Mouse (Mus musculus) lung, adult 2 months (tissue): ENCODE measurements around the gene Kcna7. TPM values are rescaled to one million over a fixed set of nuclear protein-coding genes. Genes with fewer than 3 reads are reported as not detected.
"Not testable (repeated sequence)": the region's sequence is repeated elsewhere in the genome, so short reads cannot be mapped to it uniquely, and the experiment has no call there.

Experiments used
- DNase-seq: peaks from one replicate; pipeline ENCODE4 v3.0.0; 2022
- H3K4me1 ChIP-seq: fragments of 200-500 bp; 2 replicates; pipeline ENCODE4 v1.6.1; 2011; ENCODE audit warnings: low read length; ENCODE audit not compliant: control insufficient read depth, insufficient read depth
- H3K4me3 ChIP-seq: fragments of 200-500 bp; replicated peaks from 2 replicates; pipeline ENCODE3; 2011; ENCODE audit warnings: low read depth, mild to moderate bottlenecking, control low read depth, low read length; ENCODE audit errors: extremely low read depth
- CTCF ChIP-seq: fragments of 200-500 bp; IDR thresholded peaks from 2 replicates; pipeline ENCODE4 v1.5.1; 2011; ENCODE audit warnings: mild to moderate bottlenecking, low read length, control low read depth; ENCODE audit not compliant: insufficient read depth
- POLR2A ChIP-seq: fragments of 200-500 bp; IDR thresholded peaks from 2 replicates; pipeline ENCODE4 v1.6.1; 2011; ENCODE audit warnings: low read depth, mild to moderate bottlenecking, control low read depth, low read length, borderline replicate concordance; ENCODE audit errors: extremely low read depth
- WGBS: fragments of 180-500 bp; shearing (Covaris S2); methylation state at CpG from one replicate; pipeline ENCODE4 v1.1.7; 2018; 5-methylcytosine and 5-hydroxymethylcytosine counted together
- polyA plus RNA-seq: library from polyadenylated mRNA; depleted of rRNA; stranded (reverse); fragments of >200 nt; gene quantifications from 2 replicates; pipeline ENCODE4 v1.2.3, GENCODE M21; 2012; rRNA removed

The Kcna7 gene
- 0.23 and 2.3 TPM in 2 replicates for polyA plus RNA-seq

- WGBS = 8% methylated on average over 28 of the region's 28 CpGs
- no peak for TF ChIP-seq POLR2A
- TF ChIP-seq CTCF = peak; percentile 77
- peaks cover 2% of the 10 kb centered on the region; the same call in 1 of the 2 replicates for H3K4me1 ChIP-seq
- DNase-seq = peak; percentile 85
- H3K4me3 ChIP-seq = peak within 1 kb of the TSS; percentile 16
Observed at GRCm38 (mm10) chr7:45405091-45406075, at the start of gene Kcna7. Gene Kcna7 (plus strand): TSS chr7:45405653.

GRCm38 (mm10) chr7:45356087-45356486 lies 49.4 kb upstream of the Kcna7 start:
- WGBS = 42% methylated on average over 13 of the region's 13 CpGs
- TF ChIP-seq CTCF = no peak
- no peak for TF ChIP-seq POLR2A

GRCm38 (mm10) chr7:45359081-45359480 lies 46.4 kb upstream of the Kcna7 start:
- 59% methylated on average over 10 of the region's 11 CpGs for WGBS
- H3K4me1 ChIP-seq, DNase-seq, H3K4me3 ChIP-seq: not testable (repeated sequence)

More at GRCm38 (mm10) chr7:45356087-45356486, 49.4 kb upstream of the Kcna7 start:
- H3K4me3 ChIP-seq = no peak overlapping the region
- no peak for DNase-seq
- H3K4me1 ChIP-seq = no peaks in the 10 kb centered on the region

- no peaks in the 10 kb centered on the region for H3K4me1 ChIP-seq
- H3K4me3 ChIP-seq = no peak overlapping the region
- WGBS = 43% methylated on average over 18 of the region's 18 CpGs
- TF ChIP-seq CTCF = no peak
- no peak for TF ChIP-seq POLR2A
- no peak for DNase-seq
Observed at GRCm38 (mm10) chr7:45360404-45361125, 44.9 kb upstream of the Kcna7 start.

- peak; percentile 64 for DNase-seq
- TF ChIP-seq POLR2A (peak; percentile 54; the same call in 1 of the 2 replicates), CTCF (no peak)
- peak overlapping the region; percentile 19 for H3K4me3 ChIP-seq
- no peaks in the 10 kb centered on the region for H3K4me1 ChIP-seq
- 1% methylated on average over 43 of the region's 43 CpGs for WGBS
Observed at GRCm38 (mm10) chr7:45361243-45361804, 44.1 kb upstream of the Kcna7 start.

GRCm38 (mm10) chr7:45362801-45363200 lies 42.7 kb upstream of the Kcna7 start:
- DNase-seq = peak; percentile 39
- 6% methylated on average over 13 of the region's 13 CpGs for WGBS
- no peak for TF ChIP-seq POLR2A
- no peak for TF ChIP-seq CTCF

GRCm38 (mm10) chr7:45363983-45364382 lies 41.5 kb upstream of the Kcna7 start:
- H3K4me3 ChIP-seq = no peak overlapping the region
- TF ChIP-seq POLR2A = no peak
- no peak for TF ChIP-seq CTCF
- DNase-seq = no peak
- WGBS = 56% methylated on average over 2 of the region's 2 CpGs
- no peaks in the 10 kb centered on the region for H3K4me1 ChIP-seq

More at GRCm38 (mm10) chr7:45362801-45363200, 42.7 kb upstream of the Kcna7 start:
- no peaks in the 10 kb centered on the region for H3K4me1 ChIP-seq
- H3K4me3 ChIP-seq = no peak overlapping the region

GRCm38 (mm10) chr7:45365742-45366651 lies 39.5 kb upstream of the Kcna7 start:
- WGBS = 6% methylated on average over 35 of the region's 35 CpGs

GRCm38 (mm10) chr7:45366652-45367019 lies 38.8 kb upstream of the Kcna7 start, which contains the start of gene Ppfia3:
Gene Ppfia3 (minus strand): TSS chr7:45367019.
- Histone ChIP-seq H3K4me3 (peak within 1 kb of the TSS; percentile 76), H3K4me1 (no peaks in the 10 kb centered on the region; the same call in none of the 2 replicates)
- 2% methylated on average over 26 of the region's 26 CpGs for WGBS
- no peak for DNase-seq
- TF ChIP-seq CTCF (no peak), POLR2A (no peak)

More at GRCm38 (mm10) chr7:45365742-45366651, 39.5 kb upstream of the Kcna7 start:
- DNase-seq = peak; percentile 49
- Histone ChIP-seq H3K4me3 (no peak overlapping the region), H3K4me1 (no peaks in the 10 kb centered on the region; the same call in none of the 2 replicates)
- no peak for TF ChIP-seq POLR2A
- no peak for TF ChIP-seq CTCF
